Mouse (Mus musculus) embryonic stem cell, embryonic (primary cell): ENCODE data around the gene Cldnd1.

Experiments
- CTCF ChIA-PET, 4 experiments: fragments of 300-600 bp in 2 of 4; fragments of 350-600 bp in 2 of 4; sonication (Branson Sonifier 250); formaldehyde crosslinking; loops; one replicate each; lab custom pipeline; 2022; ENCODE audit warnings: inconsistent platforms in 2 of 4; lab: Charles Lee
- POLR2A ChIA-PET, 4 experiments: fragments of 300-600 bp in 2 of 4; fragments of 350-600 bp in 2 of 4; sonication (Branson Sonifier 250); formaldehyde crosslinking; loops; one replicate each; lab custom pipeline; 2022; ENCODE audit warnings: antibody characterized with exemption in 4 of 4, inconsistent platforms in 1 of 4; lab: Charles Lee

Cldnd1 gene

GRCm38 (mm10) chr16:58703382-58704124 lies 24.2 kb upstream of the Cldnd1 start:
- CTCF ChIA-PET = no interaction called here
- POLR2A ChIA-PET = no interaction called here

DNA sequence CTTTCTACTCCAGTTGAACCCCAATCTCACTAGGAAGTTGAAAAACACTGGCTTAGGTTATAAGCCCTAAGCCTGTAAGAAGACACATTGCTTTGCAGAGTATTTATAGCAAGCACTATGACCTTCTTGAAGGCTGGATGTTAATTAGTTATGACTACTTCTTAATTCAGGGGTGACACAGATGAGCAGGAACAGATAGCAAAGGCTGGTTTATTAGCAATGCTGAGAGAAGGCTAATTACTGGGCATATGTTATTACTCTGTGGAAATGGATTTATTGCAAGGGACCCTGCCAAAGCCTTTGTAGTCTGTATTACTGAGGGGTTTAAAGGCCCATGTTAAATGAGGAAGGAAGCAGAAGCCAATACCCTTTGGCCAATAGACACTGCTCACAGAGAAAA lies 22.7 kb upstream of the Cldnd1 start:
- POLR2A ChIA-PET = no interaction called here
- CTCF ChIA-PET = no interaction called here

DNA sequence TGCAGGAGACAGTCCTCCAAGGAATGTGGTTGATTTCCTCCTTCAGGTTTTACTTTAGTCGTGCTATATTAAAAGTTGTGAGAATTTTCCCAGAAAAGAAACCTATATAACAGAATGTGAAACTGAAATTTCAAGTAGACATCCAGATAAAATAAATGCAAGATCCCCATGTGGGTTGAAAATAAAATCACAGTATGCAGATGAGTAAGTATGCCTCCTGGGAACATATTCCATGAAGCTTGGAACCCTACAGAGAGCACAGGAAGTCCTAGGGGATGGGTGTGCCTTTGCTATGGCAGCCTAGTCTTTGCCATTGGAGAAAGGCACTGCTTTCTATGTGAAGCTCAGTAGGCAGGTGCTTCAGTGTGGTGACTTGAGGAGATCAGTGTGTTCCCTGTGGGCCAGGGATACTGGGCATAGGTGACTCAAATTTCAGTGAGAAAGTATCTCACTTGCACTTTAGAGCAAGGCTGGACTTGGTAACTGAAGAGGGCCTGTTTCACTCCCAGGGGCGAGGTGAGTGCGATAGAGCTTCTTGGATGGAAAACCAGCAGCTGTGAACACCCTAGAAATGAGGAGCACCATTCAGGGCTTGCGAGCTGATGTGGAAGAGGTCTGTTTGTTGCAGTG lies 20.3 kb upstream of the Cldnd1 start:
- ChIA-PET CTCF (no interaction called here), POLR2A (no interaction called here)

GRCm38 (mm10) chr16:58708601-58709475 lies 18.9 kb upstream of the Cldnd1 start:
- POLR2A ChIA-PET = no interaction called here

GRCm38 (mm10) chr16:58709536-58709935 lies 18.2 kb upstream of the Cldnd1 start:
- ChIA-PET CTCF (no interaction called here), POLR2A (no interaction called here)

More at GRCm38 (mm10) chr16:58708601-58709475, 18.9 kb upstream of the Cldnd1 start:
- CTCF ChIA-PET = no interaction called here

DNA sequence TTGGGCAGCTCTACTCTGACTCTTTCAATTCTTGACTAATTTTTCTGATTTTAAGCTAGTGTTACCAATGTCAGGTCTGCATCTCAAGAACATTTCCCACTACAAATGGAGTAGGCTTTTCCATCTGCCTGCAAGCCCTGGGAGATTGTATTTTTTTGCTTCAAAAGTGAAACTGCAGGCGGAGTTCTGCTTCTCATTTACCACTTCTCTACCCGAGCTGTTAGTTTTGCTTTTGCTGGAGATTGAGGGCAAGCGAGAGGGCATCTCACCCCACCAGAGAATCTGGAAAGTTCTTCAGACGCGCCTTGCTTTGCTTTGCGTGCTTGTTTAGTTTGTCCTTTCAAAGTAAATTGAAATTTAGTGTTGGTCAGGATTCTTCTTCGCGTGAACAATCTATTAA lies 15.5 kb upstream of the Cldnd1 start:
- POLR2A ChIA-PET = no interaction called here

DNA sequence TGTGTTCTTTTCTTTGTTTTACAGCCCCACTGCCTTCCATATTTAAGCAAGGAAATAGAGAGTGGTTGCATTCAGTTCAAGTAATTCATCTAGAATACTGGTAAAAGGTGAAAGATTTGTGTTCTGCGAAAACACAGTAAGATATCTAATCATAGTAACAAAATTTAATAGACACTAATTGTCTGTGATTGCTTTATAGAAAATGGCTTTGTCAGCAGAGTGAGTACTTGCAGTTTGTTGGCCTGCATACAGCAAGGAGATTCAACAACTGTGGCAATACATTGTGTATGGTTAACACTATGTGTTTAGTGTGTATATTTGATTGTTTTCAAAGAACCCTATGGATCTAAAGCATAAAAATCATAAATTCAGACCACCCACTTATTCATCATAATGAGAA lies 14.6 kb upstream of the Cldnd1 start:
- POLR2A ChIA-PET = no interaction called here
- CTCF ChIA-PET = no interaction called here

More for the DNA sequence above, 15.5 kb upstream of the Cldnd1 start:
- CTCF ChIA-PET = no interaction called here

GRCm38 (mm10) chr16:58715018-58715417 lies 12.7 kb upstream of the Cldnd1 start:
- CTCF ChIA-PET = no interaction called here

DNA sequence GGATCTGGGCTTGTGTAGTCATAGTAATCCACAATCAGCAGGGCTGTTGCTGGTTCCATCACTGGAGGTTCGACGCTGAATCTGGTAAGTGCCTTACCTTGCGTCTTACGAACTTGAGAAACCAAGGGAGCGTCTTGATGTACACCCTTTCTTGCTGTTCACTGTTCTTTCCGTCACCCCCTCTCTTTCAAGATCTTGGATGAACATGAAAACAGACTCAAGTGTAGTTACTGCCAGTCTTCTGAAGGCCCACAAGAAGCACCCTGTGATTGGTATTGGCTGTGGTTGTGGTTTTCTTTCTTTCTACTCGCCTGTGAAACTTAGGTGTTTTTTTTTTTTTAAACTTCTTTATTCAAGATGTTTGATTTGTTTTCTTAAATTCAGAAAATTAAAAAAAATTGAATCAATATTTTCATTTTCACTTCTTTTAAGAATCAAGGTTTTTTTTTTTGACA lies 9.0 kb upstream of the Cldnd1 start, which contains the start of gene Gpr15:
Gene Gpr15, minus strand, starts transcription at position 405 of the 455 bp plus-strand sequence.
- CTCF ChIA-PET = no interaction called here
- POLR2A ChIA-PET = interaction anchor here in 2 of 4 experiments (0.9 to 1.8 kb wide), 2 partner anchors 9 kb away, joined by 3 to 4 read pairs; partner anchors contain the start of gene Cldnd1 (in 2 of the 2)

More at GRCm38 (mm10) chr16:58715018-58715417, 12.7 kb upstream of the Cldnd1 start:
- POLR2A ChIA-PET = no interaction called here

GRCm38 (mm10) chr16:58722292-58722691 lies 5.4 kb upstream of the Cldnd1 start:
- ChIA-PET POLR2A (interaction anchor here in 1 of 4 experiments (0.6 kb wide), 1 partner anchor 52 kb away, joined by 3 read pairs; the partner anchor contains the start of gene Cpox), CTCF (no interaction called here)

DNA sequence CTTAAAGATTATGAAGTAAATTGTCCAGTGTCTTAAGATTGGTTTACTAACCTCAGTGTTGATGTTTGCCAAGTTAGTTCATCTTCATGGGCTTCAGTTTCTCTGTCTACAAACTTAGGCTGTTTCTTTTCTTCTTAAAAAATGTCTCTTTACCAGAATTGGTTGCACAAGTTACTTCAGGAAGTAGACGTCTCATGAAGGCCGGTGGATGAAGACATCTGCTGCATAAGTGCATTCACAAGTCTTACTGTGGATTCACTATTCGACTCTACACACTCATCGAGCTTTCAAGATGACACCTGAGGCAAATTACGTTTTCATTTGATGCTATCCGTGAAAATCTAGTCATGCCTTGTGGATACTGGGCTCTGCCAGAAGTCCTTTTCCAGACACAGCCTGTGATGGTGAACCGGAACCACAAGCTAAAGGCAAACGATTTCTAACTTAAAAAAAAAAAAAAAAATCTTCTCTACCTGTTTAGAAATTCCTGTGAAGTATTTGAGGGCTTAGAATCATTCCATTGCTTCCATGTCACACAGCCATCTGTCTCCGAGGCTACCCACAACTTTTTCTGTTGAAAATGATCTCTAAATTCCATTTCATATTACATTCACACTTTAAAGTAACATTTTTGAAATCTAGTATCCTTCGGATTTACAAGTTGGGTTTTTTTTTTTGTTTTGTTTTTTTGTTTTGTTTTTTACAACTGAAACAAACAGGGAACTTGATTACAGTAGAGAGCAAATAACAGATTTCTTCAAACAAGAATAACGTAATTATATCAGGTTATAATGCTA lies 832 bp upstream of the Cldnd1 start:
- POLR2A ChIA-PET = interaction anchor here in 3 of 4 experiments (0.6 to 1.7 kb wide), 16 partner anchors 9 to 319 kb away, joined by 3 to 9 read pairs (median 4); partner anchors contain the start of genes Cpox (in 2 of the 3) and Dcbld2 (in 2 of the 3)
- CTCF ChIA-PET = interaction anchor here in 2 of 4 experiments (0.6 to 1.2 kb wide), 2 partner anchors 27 to 57 kb away, joined by 3 read pairs; partner anchors contain the start of gene Cpox (in 1 of the 2)

DNA sequence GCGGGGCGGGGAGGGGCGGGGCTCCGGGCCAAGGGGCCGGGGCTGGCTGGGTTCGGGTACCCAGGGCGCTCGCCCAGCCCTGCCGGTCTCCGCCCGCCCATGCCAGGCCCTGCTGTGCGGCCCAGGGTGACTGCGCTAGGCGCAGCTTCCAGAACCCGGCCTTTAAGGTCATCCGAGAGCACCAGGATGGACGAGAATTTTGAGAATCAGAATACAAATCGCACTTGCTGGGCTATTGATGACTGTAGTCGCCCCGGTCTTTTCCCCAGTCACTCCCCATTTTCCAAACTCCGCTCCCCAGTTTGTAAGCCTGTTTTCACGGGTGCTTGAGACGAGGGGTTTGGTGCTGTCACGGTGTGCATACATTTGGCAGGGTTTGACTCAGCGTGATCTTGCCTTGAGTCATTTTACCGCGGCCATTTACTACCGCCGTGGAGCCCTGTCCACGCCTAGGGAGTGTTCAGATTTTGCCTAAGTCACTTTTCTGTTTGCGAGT lies 514 bp downstream of the Cldnd1 start:
- CTCF ChIA-PET = interaction anchor here in 3 of 4 experiments (0.8 to 1.6 kb wide), 3 partner anchors 10 to 1117 kb away, joined by 3 to 13 read pairs (median 5); partner anchors contain the start of gene Cpox (in 1 of the 3)
- POLR2A ChIA-PET = interaction anchor here in 3 of 4 experiments (0.7 to 1.7 kb wide), 12 partner anchors 8 to 320 kb away, joined by 3 to 9 read pairs (median 4); partner anchors contain the start of genes Cpox (in 2 of the 3) and Dcbld2 (in 2 of the 3)

DNA sequence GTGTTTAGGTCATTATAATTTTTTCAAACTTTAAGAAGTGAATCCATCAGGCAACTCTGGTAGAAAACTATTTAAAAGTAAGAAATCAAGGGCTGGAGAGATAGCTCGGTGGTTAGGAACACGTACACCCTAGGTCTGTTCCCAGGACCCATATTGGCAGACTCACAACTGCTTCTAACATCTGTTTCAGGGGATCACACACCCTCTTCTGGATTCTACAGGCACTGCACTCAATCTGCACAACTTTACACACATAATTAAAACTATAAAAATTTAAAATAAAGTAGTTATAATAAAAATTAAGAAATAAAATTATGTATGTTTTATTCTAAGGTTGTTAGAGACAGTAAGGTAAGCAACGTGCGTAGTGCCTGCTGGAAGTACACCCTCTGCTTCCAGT lies 10.5 kb downstream of the Cldnd1 start:
- ChIA-PET CTCF (interaction anchor here in 2 of 4 experiments (0.9 to 1.8 kb wide), 2 partner anchors 10 to 104 kb away, joined by 3 to 5 read pairs; no protein-coding TSS in a partner anchor), POLR2A (interaction anchor here in 2 of 4 experiments (0.9 to 2.3 kb wide), 3 partner anchors 10 to 68 kb away, joined by 4 to 8 read pairs (median 7); partner anchors contain the start of genes Cldnd1 (in 2 of the 2) and Cpox (in 1 of the 2))

- POLR2A ChIA-PET = interaction anchor here in 2 of 4 experiments (0.9 to 2.3 kb wide), 3 partner anchors 11 to 69 kb away, joined by 4 to 8 read pairs (median 7); partner anchors contain the start of genes Cldnd1 (in 2 of the 2) and Cpox (in 1 of the 2)
- CTCF ChIA-PET = interaction anchor here in 1 of 4 experiments (1.8 kb wide), 1 partner anchor 10 kb away, joined by 5 read pairs; no protein-coding TSS in a partner anchor
Observed at GRCm38 (mm10) chr16:58738800-58739199, 11.1 kb downstream of the Cldnd1 start.

DNA sequence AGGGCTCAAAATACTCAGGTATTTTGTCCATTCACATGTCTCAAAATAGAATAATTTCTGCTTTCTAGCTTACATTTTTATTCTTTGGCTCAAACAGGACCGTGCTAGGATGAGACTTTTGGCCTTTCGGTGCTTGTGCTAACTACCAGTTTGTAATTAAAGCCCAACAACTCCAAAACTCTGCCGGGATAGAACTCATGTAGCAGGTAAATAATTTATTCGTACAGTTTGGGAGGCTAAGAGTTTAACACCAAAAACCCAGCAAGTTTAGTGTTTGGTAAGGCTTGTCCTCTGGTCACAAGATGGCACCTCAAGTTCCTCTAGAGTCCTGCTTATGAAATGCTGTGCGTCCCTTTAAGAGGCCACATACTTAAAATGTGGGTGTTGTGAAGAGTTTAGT lies 13.0 kb downstream of the Cldnd1 start:
- CTCF ChIA-PET = no interaction called here
- POLR2A ChIA-PET = no interaction called here

DNA sequence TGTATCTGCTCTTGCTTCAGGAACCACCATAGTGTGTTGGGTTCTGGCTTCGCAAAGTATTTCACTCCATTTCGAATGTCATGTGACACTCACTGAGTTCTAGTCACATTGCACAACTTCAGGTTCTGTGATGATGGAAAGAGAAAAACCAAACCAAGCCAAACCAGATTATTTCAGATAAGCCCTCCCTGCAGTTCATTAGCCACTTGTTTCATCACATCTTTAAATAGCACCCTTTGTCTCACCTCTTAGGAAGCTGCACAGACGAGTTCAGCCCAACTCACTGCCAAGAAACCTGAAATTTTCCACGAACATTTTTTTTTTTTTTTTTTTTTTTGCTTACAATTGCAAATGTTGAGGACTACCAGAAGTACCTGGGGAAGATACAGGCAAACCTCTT lies 19.0 kb downstream of the Cldnd1 start:
- CTCF ChIA-PET = no interaction called here

DNA sequence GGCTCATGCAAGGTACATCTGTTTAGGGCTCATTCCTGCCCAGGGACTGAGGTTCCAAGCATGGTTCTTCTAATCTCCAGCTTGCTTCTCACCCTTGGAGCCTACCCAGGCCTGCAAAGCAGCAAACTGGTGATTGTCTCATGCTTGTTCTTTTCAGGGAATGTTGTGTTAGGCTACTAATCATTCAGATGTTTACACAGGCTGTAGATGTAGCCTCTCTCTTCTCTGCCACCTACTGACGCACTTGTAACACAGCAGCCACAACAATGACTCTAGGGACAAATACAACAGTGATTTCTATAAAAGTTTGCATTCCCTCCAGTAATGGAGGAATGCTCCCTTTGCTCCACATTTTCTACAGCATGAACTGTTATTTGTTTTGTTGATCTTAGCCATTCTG lies 23.6 kb downstream of the Cldnd1 start:
- POLR2A ChIA-PET = no interaction called here
- CTCF ChIA-PET = interaction anchor here in 1 of 4 experiments (0.7 kb wide), 1 partner anchor 514 kb away, joined by 4 read pairs; no protein-coding TSS in a partner anchor

More for the DNA sequence above, 19.0 kb downstream of the Cldnd1 start:
- POLR2A ChIA-PET = no interaction called here
